Mouse (Mus musculus): Measurements from ENCODE around the gene Gk. TPM values are rescaled to one million over a fixed set of nuclear protein-coding genes. Genes with fewer than 3 reads are reported as not detected.

Gene Gk
- total and polyA plus RNA-seq, 3 experiments: 1.0 to 31.8 (median 17.6) TPM

GRCm38 (mm10) chrX:85682125-85682524 is 94.5 kb downstream of the Gk start:
- Histone ChIP-seq H3K9me3 (replicated peaks) (no peaks in the 10 kb centered on the region), H3K4me1 (ENCODE audit: insufficient read depth, low read depth, low read length) (no peaks in the 10 kb centered on the region), H3K27me3 (ENCODE audit: insufficient read depth, low read length) (no peaks in the 10 kb centered on the region), H3K4me3 (ENCODE audit: low read depth, low read length) (no peak overlapping the region), H3K36me3 (replicated peaks) (no peaks in the 10 kb centered on the region)
- no peak for DNase-seq (ENCODE audit: low spot score)
- no peak for ATAC-seq (ENCODE audit: extremely low read depth, insufficient number of reproducible peaks, low FRiP score, poor library complexity, severe bottlenecking)
- TF ChIP-seq GATA1 (IDR thresholded peaks at IDR 0.05; ENCODE audit: borderline replicate concordance, low read length) (no peak), TAL1 (conservative IDR thresholded peaks at IDR 0.05; ENCODE audit: low read depth, low read length) (no peak), CTCF (IDR thresholded peaks at IDR 0.05; ENCODE audit: low read depth, low read length) (no peak)

GRCm38 (mm10) chrX:85676808-85677207 is 99.8 kb downstream of the Gk start:
- Histone ChIP-seq H3K4me1 (ENCODE audit: insufficient read depth, low read depth, low read length) (no peaks in the 10 kb centered on the region), H3K27me3 (ENCODE audit: insufficient read depth, low read length) (no peaks in the 10 kb centered on the region), H3K4me3 (ENCODE audit: low read depth, low read length) (no peak overlapping the region), H3K9me3 (replicated peaks) (no peaks in the 10 kb centered on the region), H3K36me3 (replicated peaks) (no peaks in the 10 kb centered on the region)
- TF ChIP-seq POLR2AphosphoS5 (IDR thresholded peaks at IDR 0.05; ENCODE audit: insufficient replicate concordance, low read depth, low read length) (no peak), GATA2 (IDR thresholded peaks at IDR 0.05; ENCODE audit: borderline replicate concordance, low read depth, low read length) (no peak), TAL1 (conservative IDR thresholded peaks at IDR 0.05; ENCODE audit: low read depth, low read length) (no peak), GATA1 (IDR thresholded peaks at IDR 0.05; ENCODE audit: borderline replicate concordance, low read length) (no peak), CTCF (IDR thresholded peaks at IDR 0.05; ENCODE audit: low read depth, low read length) (0 out of 2 replicates have a peak, but pooled peaks have one; percentile 18)
- ATAC-seq (ENCODE audit: extremely low read depth, insufficient number of reproducible peaks, low FRiP score, poor library complexity, severe bottlenecking) (no peak), DNase-seq (ENCODE audit: low spot score) (peak; percentile 1)

Other genes starting within 250 kb of the Gk start
- 42.0 and 49.4 TPM in 2 replicates for gene Tab3, start 202.8 kb downstream of the Gk start, total RNA-seq (2014; fragmentation: Nextera tagmentation)
- gene Tab3, start 202.8 kb downstream of the Gk start, total RNA-seq (2017): 12.2 and 15.7 TPM in 2 replicates
- 3.5 and 3.8 TPM in 2 replicates for gene Tab3, start 202.8 kb downstream of the Gk start, polyA plus RNA-seq (2012)
- 1.4 and 1.7 TPM in 2 replicates for gene 5430427O19Rik, start 93.5 kb upstream of the Gk start, total RNA-seq (2014; fragmentation: Nextera tagmentation)
- 4.4 and 4.5 TPM in 2 replicates for gene 5430427O19Rik, start 93.5 kb upstream of the Gk start, total RNA-seq (2017)
- 0.09 and 0.12 TPM in 2 replicates for gene 5430427O19Rik, start 93.5 kb upstream of the Gk start, polyA plus RNA-seq (2012)